Mouse (Mus musculus): ENCODE measurements around the gene Mcrip1.
"Not testable (repeated sequence)": the region's sequence is repeated elsewhere in the genome, so short reads cannot be mapped to it uniquely, and the experiment has no call there.

The Mcrip1 gene

DNA sequence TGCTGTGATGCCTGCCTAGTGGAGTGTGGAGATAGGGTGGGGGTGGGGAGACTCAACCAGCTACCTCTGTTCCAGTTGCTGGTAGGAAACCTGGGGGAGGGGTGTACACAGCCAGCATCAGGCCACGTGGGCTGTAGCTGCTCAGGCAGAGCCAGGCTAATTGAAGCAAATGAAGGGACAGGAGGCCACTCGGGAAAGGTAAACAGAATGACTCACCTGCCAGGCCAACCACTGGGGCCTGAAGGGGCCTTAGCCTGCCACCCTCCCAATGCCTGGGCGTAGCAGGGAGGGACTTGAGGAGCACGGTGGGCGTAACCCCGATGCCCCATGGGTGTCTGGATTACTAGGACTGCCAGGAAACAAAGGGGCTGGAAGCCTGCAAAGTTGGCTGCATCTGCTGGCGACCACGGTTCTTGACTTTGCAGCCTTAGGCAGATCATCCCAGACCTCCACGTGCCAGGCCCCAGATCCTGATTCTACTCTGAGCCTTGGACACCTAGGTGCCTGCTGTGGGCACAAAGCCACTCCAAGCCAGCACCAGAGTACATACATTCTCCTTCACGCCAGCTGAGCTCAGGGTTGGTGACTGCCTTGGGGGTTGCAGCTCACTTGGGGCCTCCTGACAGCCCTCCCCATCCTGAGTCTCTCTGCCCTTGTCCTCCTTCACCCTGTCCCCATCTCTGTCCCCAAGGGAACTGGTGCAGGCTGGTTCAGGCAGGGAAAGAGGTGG, 10.1 kb downstream of the Mcrip1 start:
- DNase-seq, result peak; percentile 45

DNA sequence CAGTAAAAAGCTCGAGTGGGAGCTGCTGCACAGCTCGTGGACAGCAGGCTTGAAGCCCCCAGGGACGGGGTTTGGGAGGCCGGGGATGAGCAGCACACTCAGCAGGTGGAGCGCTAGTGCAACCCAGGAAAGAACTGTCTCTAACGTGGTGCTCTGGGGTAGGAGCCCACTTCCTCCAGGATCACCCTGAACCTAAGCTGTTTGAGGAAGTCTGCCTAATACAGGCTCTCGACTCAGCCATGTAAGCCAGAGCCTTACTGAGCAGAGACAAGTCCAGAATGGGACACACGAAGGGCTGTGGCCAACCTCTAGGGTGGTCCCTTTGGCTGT, 10.6 kb downstream of the Mcrip1 start:
- DNase-seq, result no peak

DNA sequence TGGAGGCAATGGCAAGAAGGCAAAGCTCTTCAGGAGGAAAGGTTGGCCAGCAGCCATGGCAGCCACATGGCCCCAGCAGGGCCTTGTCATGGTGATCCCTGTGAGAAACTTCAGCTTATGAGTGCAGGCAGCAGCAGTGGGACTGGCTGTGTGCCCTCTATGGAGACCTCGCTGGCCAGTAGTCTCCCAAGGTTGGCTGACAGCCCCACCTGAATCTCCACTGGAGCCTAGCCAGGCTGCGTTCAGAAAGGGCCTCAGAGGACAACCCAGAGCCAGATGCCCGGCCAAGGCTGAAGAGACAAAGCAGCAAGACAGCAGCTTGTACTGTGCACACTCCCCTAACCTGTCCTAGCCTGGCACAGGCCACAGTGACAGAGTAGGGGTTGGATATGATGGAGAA, 11.0 kb downstream of the Mcrip1 start:
- DNase-seq, result peak; percentile 92

DNA sequence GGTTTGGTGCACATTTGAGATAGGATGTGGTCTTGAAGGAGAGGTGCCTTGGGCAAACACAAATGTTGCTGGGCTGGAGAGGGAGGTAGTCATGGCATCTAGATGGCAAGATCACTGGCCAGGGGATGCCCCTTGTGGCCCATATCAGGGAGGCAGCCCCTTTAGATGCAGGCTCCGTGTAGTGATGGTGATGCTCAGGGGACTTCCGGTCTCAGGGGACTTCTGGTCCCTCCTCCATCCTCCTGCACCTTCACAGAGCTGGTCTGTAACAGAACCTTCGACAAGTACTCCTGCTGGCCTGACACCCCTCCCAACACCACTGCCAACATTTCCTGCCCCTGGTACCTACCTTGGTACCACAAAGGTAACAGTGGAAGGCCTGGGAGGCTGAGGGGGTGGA, 13.7 kb downstream of the Mcrip1 start:
- no peak for DNase-seq

DNA sequence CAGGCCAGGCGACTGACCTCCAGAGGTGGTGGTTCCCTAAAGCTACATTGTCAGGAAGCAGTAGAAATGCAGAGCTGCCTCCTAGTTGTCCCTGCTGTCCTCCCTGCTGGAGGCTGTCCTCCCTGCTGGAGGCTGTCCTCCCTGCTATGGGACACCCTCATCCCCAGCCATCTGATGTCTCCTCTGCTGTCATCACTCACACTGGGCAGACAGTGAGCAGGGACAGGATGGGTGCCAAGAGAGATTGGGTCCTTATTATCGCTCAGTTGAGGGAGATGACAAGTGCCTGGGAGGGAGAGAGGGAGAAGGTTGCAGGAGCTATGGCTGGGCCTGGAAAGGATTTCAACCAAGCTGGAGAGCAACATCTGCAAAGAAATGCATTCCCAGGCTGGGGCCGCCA, 14.4 kb downstream of the Mcrip1 start:
- no peak for DNase-seq

DNA sequence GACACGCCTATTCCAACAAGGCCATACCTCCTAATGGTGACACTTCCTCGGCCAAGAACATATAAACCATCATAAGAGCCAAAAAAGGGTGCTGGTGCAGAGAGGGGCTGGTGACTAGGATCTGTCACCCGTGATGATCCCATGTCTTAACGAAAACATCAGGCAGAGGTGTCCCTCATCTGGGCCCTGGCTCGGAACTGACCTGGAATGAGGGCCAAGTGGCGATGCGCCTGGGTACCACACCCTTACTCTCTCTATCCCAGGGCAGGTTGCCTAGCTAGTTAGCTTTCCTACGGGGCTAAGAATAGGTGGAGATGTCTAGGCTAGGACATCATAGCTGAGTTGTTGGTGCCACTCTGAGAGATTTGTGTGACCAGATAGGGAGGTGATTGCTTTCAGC, 15.4 kb downstream of the Mcrip1 start:
- no peak for DNase-seq

DNA sequence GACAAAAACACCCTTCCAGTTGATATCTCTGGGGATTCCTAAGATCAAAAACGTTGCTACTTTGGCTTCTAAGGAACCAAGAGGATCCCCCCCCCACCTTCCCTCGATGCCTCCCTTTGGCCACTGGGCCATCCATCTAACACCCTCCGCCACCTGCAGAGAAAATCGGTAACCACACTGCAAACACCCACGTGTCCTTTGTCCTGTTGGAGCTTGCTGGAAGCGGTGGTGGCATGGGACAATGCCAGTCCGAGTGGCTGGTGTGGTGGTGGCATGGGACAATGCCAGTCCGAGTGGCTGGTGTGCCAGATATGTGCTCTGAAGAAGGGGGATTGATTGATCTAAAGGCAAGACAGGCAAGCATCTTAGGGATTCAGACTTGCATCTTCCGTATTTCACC, 17.9 kb downstream of the Mcrip1 start:
- DNase-seq, result no peak

DNA sequence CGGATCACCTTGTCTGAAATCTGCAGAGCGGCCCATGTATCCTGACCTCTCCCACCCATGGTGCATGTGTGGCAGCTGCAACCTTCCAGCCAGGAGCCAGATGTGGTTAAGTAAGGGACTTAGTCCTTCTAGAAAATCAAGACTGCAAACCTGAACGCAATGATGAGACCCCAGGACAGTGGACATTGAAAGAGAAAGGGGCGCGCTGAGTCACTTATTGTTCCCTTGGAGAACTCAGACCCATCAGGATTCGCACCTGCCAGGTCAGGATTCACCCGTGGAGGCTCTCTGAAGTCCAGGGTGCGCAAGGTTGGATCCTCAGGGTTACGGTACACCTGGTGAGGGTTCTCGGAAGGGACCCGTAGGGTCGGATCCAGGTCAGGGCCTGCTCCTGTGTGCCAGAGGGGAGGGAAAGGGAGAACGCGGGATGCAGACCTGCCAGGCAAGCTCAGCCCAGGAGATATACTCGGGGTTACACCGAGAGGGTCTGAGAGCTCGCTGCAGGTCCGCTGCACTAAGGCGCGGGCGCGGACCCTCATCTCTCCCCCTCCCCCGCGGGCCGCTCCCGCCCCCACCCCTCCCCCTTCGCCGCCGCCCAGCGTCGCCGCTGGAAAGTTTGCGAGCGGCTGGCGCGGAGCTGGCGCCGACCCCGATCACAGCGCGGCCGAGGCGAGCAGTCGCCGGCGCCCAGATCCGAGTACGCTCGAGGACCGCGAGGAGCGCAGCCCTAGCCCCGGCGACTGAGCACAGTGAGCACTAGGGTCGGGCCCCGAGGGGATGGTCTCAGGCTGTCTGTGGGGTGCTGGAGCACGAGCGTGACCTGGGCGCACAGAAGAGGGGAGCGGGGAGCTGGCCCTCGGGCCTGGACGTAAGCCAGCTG, 19.2 kb downstream of the Mcrip1 start, which contains the start of gene Gcgr:
Gene Gcgr (plus strand): TSS at position 615 of the 880 bp plus-strand sequence.
- DNase-seq, result no peak

DNA sequence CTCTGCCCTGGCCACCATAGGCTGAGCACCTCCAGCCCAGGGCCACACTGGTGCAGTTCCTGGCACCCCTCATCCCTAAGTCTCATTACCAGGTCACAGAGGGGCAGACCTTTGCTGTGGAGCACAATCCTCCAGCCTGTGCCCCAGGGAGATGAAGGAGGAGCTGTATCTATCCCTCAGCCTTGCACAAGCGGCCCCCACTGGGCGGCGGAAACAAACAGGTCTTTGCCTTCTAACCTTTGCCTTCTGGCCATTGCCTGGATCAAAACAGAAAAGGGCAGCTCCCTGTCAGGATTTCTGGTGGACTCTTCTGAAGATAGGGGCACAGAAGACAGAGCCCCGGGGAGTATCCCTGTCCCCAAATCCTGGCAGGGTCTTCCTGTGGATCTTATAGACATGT, 20.6 kb downstream of the Mcrip1 start:
- DNase-seq, result no peak

DNA sequence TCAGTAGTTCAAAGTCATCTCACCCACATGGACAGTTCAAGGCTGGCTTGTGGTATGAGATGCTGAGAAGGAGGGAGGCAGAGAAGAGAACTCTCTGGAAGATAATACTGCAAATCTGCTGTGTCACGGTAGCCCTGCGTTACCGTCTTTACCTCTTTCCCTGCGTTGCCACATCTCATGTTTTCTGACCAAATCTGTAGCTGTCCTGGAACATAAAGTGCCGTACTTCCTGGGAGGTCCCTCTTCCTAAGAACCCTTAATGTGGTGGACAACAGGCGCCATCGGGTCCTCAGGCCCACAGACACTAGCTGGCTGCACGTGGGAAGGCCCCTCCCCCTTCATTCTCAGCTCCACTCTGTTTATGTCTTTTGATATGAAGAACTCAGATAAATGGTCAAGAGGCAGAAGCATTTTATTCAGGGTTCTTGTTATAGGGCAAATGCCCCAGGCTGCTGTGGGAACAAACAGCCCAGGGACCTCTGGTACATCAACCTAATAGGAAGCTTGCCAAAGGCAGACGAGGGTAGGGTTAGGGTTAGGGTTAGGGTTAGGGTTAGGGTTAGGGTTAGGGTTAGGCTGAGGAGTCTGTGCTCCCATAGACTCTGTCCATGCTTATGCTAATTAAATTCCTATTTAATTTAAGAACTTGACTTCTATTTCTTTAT, 21.7 kb downstream of the Mcrip1 start:
- DNase-seq, result no peak

DNA sequence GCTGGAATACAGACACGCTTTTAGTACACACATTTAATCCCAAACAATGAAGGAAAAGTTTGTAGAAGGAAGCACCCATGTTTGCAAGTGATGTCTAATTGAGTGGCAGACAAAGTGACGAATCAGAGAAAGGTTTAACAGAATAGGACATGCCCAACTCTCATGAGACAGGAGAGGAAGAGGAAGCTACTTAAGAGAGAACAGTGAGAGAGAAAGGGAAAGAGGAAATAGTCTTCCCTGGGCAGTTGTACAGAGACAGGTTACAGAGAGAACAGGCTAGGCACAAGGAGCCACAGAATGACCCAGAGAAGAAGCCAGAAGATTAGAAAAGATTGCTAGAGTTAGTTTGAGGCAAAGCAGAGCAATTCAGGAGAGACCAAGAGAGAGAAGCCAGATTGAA, 23.6 kb downstream of the Mcrip1 start:
- DNase-seq, result no peak

DNA sequence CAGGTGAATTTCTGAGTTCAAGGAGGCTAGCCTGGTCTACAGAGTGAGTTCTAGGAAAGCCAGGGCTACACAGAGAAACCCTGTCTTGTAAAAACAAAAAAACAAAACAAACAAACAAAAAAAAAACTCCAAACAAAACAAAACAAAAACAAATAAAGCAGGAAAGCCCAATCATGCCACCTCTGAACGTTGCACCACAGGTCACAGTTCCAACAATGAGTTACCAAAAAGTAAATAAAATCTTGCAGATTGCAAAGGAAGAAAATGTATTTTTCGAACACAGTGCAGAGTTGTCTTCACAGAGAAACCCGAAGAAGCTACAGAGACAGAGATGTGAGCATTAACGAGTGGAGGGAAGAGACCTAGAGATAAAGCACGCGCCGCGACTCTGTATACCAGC, 26.9 kb downstream of the Mcrip1 start:
- no peak for DNase-seq

DNA sequence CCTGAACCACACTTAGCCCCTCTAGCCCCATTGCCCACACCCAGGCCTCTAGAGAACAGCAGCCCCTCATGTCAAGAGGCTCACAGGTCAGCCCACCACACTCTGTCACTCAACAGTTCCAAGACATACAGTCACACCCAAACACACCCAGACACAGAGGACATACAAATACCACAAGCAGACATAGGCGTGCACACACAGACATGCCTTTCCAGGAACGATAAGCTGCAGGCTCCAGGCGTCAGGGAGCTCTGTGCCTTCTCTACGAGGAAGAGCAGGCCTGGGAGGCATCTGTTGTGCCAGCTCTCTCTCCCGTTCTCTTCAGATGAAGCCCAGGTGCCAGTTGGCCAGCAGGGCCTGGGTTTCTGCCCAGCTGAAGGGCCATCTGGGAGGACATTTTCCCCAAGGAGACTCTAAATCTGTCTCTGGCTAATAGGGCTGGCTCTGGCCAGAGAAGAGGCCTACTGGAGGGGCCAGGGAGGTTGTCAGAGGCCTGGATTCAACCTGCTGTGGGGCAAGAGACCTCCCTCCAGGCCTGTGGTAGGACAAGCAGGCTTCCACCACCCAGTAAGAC, 28.5 kb downstream of the Mcrip1 start:
- DNase-seq, result peak; percentile 93

DNA sequence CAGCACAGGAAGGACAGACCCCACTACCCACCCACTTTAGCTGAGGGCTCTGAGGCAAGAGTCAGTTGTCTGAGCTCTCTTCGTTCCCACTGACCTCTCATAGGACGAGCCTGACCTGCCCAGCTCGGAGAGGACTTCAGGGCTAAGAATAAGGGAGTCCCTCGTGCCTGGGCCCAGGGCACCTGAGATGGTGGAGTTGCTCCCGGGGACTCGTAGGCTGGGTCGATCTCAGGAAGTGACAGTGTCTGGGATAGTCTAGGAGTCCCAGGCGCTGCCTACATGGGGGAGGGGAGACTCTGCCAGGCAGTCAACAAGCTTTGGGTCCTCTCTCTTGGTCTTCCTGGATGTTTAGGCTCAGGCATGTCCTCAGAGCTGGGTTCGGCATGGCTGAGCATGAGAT, 29.0 kb downstream of the Mcrip1 start:
- DNase-seq, result no peak

DNA sequence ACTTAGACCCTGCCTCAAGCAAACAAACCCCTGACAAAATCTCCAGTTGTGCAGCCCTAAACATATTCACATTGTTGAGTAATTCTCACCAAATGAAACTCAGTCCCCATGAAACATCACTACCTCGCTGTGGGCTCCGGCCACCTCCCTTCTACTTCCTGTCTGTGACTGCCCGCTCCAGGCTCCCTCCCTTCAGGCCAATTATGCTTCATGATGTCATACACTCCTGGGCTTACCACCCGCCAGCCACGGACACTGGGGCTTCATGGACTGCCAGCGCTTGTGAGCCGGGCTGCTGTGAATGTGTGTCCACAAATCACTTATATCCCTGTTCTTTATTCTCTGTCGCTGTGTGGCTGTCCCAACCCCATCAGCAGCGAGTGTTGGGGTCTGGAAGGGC, 29.8 kb downstream of the Mcrip1 start:
- DNase-seq, result no peak

DNA sequence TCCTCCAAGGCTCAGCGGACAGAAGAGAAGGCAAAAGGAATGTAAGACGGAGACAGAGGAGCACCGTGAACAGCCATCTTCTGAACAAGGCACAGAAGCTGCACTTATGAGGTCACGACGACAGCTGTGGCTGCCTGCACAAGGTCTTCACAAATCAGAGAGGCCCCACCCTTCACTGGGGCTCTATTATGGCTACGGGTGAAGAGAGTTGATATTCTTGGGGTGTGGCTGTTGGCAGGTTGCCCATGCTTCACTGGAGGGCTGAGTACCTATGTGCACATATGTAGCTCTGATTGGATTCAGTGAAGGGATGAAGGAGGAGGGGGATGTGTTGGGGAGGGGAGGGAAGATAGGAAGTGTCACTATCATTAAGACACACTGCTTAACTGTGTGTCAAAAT, 31.0 kb downstream of the Mcrip1 start:
- DNase-seq, result no peak

DNA sequence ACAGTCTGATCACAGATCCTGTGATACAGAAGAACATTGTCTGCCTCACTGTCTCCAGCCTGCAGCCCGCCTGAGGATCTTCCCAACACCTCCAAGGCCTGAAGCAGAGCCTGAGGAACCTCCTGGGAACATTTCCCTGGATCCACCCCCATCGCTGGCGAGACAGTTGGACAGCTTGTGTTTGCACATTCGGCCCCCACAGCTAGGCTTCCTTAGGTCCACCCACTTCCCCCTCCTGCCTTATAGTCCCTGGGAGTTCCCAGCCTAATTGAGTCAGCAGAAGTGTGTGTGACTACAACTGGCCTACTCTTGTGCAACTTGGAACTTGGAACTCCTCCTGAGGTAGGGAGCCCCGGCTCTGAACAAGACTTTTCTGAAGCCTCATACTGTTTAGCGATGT, 31.5 kb downstream of the Mcrip1 start:
- DNase-seq, result no peak

DNA sequence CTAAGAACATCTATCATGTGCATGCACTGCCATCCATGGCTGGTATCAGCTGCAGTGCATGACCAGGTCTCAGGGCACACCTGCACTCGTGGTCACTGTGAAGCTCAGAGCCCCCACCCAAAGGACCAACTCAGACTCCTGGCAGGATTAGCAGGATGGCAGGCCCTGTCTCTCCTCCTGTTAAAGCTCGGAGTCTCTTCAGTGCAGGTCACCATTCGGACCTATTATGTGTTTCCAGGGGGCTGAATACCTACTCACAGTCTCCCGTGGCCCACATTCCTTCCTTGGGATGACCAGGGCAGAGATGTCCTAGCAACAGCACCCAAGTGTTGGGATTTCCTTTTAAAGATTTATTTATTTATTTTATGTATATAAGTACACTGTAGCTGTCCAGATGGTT, 32.4 kb downstream of the Mcrip1 start:
- DNase-seq, result no peak

DNA sequence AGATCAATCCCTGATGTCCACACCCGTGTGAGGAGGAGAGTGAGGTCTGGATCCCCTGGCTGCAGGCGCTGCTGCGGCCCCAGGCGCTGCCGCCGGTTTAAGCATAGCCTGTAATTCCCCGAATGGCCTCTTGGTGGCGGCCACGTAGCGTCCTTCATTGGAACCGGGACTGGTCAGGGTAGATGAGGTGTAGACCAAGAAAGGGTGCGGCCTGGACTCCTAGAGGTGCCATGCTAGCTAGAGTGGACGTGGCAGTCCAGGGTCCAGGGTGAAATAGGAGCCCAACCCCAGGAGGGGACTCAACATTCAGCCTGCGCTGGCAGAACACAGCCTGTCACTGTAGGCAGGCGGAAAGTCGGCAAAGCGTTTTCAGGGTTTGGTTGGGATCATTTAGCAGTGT, 33.9 kb downstream of the Mcrip1 start:
- peak; percentile 86 for DNase-seq

DNA sequence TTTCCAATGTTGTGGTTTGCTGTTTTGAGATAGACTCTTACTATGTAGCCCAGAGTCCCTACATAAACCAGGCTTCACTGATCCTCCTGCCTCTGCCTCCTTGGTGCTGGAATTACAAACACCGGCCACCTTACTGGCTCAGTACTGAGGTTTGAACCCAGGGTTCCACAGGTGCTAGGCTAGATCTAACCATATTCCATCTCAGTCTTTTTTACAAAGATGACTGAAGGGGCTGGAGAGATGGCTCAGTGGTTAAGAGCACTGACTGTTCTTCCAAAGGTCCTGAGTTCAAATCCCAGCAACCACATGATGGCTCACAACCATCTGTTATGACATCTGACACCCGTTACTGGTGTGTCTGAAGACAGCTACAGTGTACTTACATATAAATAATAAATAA, 35.3 kb downstream of the Mcrip1 start:
- DNase-seq, result not testable (repeated sequence)

DNA sequence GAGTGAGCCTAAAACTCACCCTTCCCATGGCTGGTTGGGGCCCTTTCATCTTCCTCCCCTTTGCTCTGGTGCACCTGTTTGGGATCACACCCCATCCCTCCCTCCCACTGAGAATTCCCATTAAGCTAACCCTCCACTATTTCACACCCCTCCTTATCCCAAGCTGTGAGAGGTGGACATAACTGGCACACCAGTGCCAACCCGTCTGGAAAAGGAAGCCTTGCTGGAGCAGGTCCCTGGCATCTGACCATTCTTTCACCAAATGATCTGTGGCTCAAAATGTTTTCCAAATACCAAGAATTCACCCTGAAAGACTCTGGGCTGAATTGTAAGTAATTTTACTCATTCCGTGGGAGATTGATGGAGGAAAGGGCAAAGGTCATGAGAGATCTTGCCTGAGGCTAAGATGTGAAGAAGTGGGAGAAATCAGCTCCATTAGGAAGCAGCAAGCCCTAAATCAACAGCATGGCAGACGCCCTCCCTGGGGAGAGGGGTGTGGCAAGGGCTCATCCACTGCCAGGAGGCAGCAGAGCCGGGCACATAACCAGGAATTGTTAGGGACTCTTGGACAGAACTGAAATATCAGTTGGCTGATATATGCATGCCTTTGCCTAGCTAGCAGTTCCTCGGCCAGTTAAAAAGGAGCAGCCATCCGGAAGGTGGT, 36.6 kb downstream of the Mcrip1 start:
- peak; percentile 73 for DNase-seq

DNA sequence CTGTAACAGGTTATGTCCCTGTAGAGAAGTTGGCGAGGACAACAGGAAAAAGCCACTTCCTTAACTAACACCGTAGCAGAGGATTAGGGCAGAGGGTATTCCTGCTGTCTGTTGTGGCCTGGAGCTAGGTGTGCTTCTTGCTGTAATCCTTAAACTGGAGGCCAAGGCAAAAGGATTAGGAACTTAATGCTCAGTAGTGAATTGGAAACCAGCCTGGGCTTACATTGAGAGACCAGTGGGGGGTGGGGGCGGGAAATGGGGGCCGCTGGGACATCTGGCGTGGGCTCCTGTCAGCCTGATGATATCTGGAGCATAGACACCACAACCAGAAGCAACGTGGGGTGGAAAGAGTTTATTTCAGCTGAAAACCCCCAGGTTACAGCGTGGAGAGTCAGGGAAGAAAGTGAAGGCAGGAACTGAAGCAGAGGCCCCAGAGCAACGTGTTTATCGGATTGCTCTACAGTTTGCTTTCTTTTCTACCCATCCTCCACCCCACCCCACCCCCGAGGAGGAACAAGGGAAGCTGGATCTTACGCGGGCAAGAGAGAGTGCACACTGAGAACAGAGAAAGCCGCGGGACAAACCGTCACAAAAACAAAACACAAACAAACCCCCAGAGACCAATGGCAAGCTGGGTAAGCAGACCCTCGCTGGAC, 39.0 kb downstream of the Mcrip1 start:
- DNase-seq, result no peak

Data from cerebellum, adult 11-12 months (tissue).